In genomic region chr9:37146353-37146602, GRCm38 (mm10) we compare ENCODE assay signal across 8 mouse cellular contexts. TPM values are rescaled to one million over a fixed set of nuclear protein-coding genes. Genes with fewer than 3 reads are reported as not detected.
DNase-seq lines count a peak whose midpoint lies in the region; ATAC-seq and TF ChIP-seq lines count a peak whose summit lies in the region.

No protein-coding gene starts in this region.

- DNase-seq in cerebellum, adult 2 months: no peak
- DNase-seq in cerebellum, postnatal 4 days (ENCODE audit: low spot score in 2 of 2): no peak
- DNase-seq in ovary, postnatal 14 days (ENCODE audit: low spot score): peak; percentile 38
- DNase-seq in ovary, postnatal 10 days (ENCODE audit: low spot score): no peak
- DNase-seq in adrenal gland, postnatal 36 days: no peak
- DNase-seq in adrenal gland, postnatal 25 days: no peak

- no peak for TF ChIP-seq POLR2A in cerebellum, adult 2 months (IDR thresholded peaks at IDR 0.05; ENCODE audit: borderline replicate concordance, insufficient read depth, low read length)

- no peaks in the 10 kb centered on the region for H3K9me3 ChIP-seq in limb, embryonic 13.5 days
- H3K9me3 ChIP-seq in neural tube, embryonic 14.5 days (ENCODE audit: control insufficient read depth, low read length): no peaks in the 10 kb centered on the region

- peak overlapping the region; percentile 93 for H3K4me2 ChIP-seq in limb, embryonic 13.5 days (replicated peaks)
- H3K4me2 ChIP-seq in neural tube, embryonic 14.5 days (ENCODE audit: low read depth, low read length): peak overlapping the region; percentile 81

- ATAC-seq in limb, embryonic 13.5 days (ENCODE audit: low FRiP score, low read depth): peak; percentile 14
- ATAC-seq in neural tube, embryonic 14.5 days (ENCODE audit: low read depth): peak; percentile 16

- H3K36me3 ChIP-seq in limb, embryonic 13.5 days: no peaks in the 10 kb centered on the region
- no peaks in the 10 kb centered on the region for H3K36me3 ChIP-seq in neural tube, embryonic 14.5 days (ENCODE audit: control insufficient read depth, insufficient read depth, low read length)

- H3K27me3 ChIP-seq in cerebellum, adult 2 months (ENCODE audit: control insufficient read depth, insufficient read depth, low read length): no peaks in the 10 kb centered on the region
- peaks cover 61% of the 10 kb centered on the region for H3K27me3 ChIP-seq in limb, embryonic 13.5 days
- no peaks in the 10 kb centered on the region for H3K27me3 ChIP-seq in neural tube, embryonic 14.5 days (ENCODE audit: control insufficient read depth, insufficient read depth, low read length)

- peaks cover 6% of the 10 kb centered on the region for H3K4me1 ChIP-seq in cerebellum, adult 2 months (ENCODE audit: control insufficient read depth, insufficient read depth, low read length)
- peaks cover 50% of the 10 kb centered on the region for H3K4me1 ChIP-seq in limb, embryonic 13.5 days
- H3K4me1 ChIP-seq in neural tube, embryonic 14.5 days (ENCODE audit: control insufficient read depth, insufficient read depth, low read length): peaks cover 23% of the 10 kb centered on the region

- TF ChIP-seq CTCF in cerebellum, adult 2 months (IDR thresholded peaks at IDR 0.05; ENCODE audit: borderline replicate concordance, insufficient read depth, low read depth, low read length): no peak

- WGBS in cerebellum, adult 2 months: 0% methylated on average over 12 of the region's 12 CpGs
- 1% methylated on average over 12 of the region's 12 CpGs for whole genome bisulfite sequencing in limb, embryonic 13.5 days
- under 1% methylated on average over 12 of the region's 12 CpGs for WGBS in neural tube, embryonic 14.5 days

- H3K4me3 ChIP-seq in cerebellum, adult 2 months (replicated peaks; ENCODE audit: insufficient read depth, low read depth, low read length): peak overlapping the region; percentile 97
- H3K4me3 ChIP-seq in limb, embryonic 13.5 days: peak overlapping the region; percentile 71
- peak overlapping the region; percentile 88 for H3K4me3 ChIP-seq in neural tube, embryonic 14.5 days (ENCODE audit: low read depth, low read length)

- H3K27ac ChIP-seq in cerebellum, adult 2 months (ENCODE audit: insufficient read depth, low read length): peak overlapping the region; percentile 92
- H3K27ac ChIP-seq in limb, embryonic 13.5 days: peak overlapping the region; percentile 93
- peak overlapping the region; percentile 98 for H3K27ac ChIP-seq in neural tube, embryonic 14.5 days (ENCODE audit: low read depth, low read length)

- peak overlapping the region; percentile 88 for H3K9ac ChIP-seq in limb, embryonic 13.5 days
- peak overlapping the region; percentile 95 for H3K9ac ChIP-seq in neural tube, embryonic 14.5 days (replicated peaks; ENCODE audit: low read depth, low read length)

RNA-seq across cellular contexts. Expression of gene Pknox2, which starts 0.9 kb away (rescaled TPM):
- 23.4 and 23.8 TPM in 2 replicates for polyA plus RNA-seq in cerebellum, adult 2 months (2012; rRNA removed)
- 14.5 and 16.1 TPM in 2 replicates for polyA plus RNA-seq in limb, embryonic 13.5 days (2015; fragmentation: Nextera tagmentation; extraction: Ambion mirVana)
- polyA plus RNA-seq in neural tube, embryonic 14.5 days (2014; fragmentation: Nextera tagmentation; extraction: Ambion mirVana): 33.4 and 39.0 TPM in 2 replicates
- 1 to 10 TPM; 2.1 to 2.2 TPM for total RNA-seq in adrenal gland, postnatal 36 days (2021)
- total RNA-seq in adrenal gland, postnatal 25 days (2021): 1.9 and 2.2 TPM in 2 replicates
